Mouse (Mus musculus): ENCODE measurements at regions not wholly inside any gene's neighbourhood (a gene's known extent, or its start where the extent isn't known, plus 50 kb on each side); places are given as distances from the start of the nearest gene placed in this dataset.

- no peak overlapping the region for H3K4me3 ChIP-seq (ENCODE audit: low read depth, low read length)
- H3K4me2 ChIP-seq (ENCODE audit: low read depth, low read length) = no peak overlapping the region
- TF ChIP-seq EP300 (IDR thresholded peaks at IDR 0.05; ENCODE audit: low read depth) = no peak
- TF ChIP-seq CTCF (IDR thresholded peaks at IDR 0.05; ENCODE audit: low read depth) = no peak
- no peaks in the 10 kb centered on the region for H3K36me3 ChIP-seq (replicated peaks; ENCODE audit: control insufficient read depth, insufficient read depth, low read length)
- DNase-seq (ENCODE audit: low spot score) = peak; percentile 52
- H3K9ac ChIP-seq (replicated peaks; ENCODE audit: low read depth, low read length) = no peak overlapping the region
- no peak overlapping the region for H3K27ac ChIP-seq (ENCODE audit: low read depth)
- H3K4me1 ChIP-seq (ENCODE audit: control insufficient read depth, insufficient read depth) = no peaks in the 10 kb centered on the region
- 51% methylated on average over 7 of the region's 7 CpGs for WGBS
- H3K27me3 ChIP-seq (ENCODE audit: control insufficient read depth, insufficient read depth, low read length) = 0 out of 2 replicates have a peak, but pooled peaks cover 9% of the 10 kb centered on the region
- peak; percentile 44; the same call in 1 of the 2 replicates for ATAC-seq (ENCODE audit: insufficient read depth, low read depth)
- H3K9me3 ChIP-seq (replicated peaks; ENCODE audit: control insufficient read depth, low read length) = no peaks in the 10 kb centered on the region
These were observed 109.7 kb downstream of the Axin2 start for GRCm38 (mm10) chr11:109029894-109030293.

DNA sequence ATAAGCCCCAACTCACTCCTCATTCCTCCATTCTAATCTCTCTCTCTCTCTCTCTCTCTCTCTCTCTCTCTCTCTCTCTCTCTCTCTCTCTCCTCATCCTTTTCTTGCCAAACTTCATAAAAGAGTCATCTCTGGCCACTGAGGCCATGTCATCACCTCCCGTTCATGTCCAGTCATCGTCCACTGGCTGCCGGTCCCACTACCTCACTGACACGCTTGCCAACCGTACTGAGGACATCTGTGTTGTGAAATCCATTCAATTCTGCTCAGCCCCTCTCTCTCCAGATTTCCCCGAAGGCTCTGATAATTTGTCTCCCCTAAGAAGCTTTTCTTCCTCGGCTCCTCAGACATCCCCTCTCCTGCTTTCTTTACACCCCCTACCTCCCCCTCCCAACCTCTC is 94.7 kb downstream of the Axin2 start:
- Histone ChIP-seq H3K27me3 (ENCODE audit: control insufficient read depth, insufficient read depth, low read length) (no peaks in the 10 kb centered on the region), H3K27ac (ENCODE audit: low read depth) (no peak overlapping the region), H3K9ac (replicated peaks; ENCODE audit: low read depth, low read length) (no peak overlapping the region), H3K4me3 (ENCODE audit: low read depth, low read length) (no peak overlapping the region), H3K4me2 (ENCODE audit: low read depth, low read length) (no peak overlapping the region), H3K9me3 (replicated peaks; ENCODE audit: control insufficient read depth, low read length) (no peaks in the 10 kb centered on the region), H3K36me3 (replicated peaks; ENCODE audit: control insufficient read depth, insufficient read depth, low read length) (no peaks in the 10 kb centered on the region), H3K4me1 (ENCODE audit: control insufficient read depth, insufficient read depth) (0 out of 2 replicates have a peak, but pooled peaks cover 4% of the 10 kb centered on the region)
- TF ChIP-seq EP300 (IDR thresholded peaks at IDR 0.05; ENCODE audit: low read depth) (no peak), CTCF (IDR thresholded peaks at IDR 0.05; ENCODE audit: low read depth) (no peak)
- WGBS = 36% methylated on average over 7 of the region's 7 CpGs
- DNase-seq (ENCODE audit: low spot score) = no peak
- ATAC-seq (ENCODE audit: insufficient read depth, low read depth) = no peak

GRCm38 (mm10) chr11:109011161-109011560 is 91.0 kb downstream of the Axin2 start:
- Histone ChIP-seq H3K36me3 (replicated peaks; ENCODE audit: control insufficient read depth, insufficient read depth, low read length) (no peaks in the 10 kb centered on the region), H3K4me3 (ENCODE audit: low read depth, low read length) (no peak overlapping the region), H3K9ac (replicated peaks; ENCODE audit: low read depth, low read length) (no peak overlapping the region), H3K27me3 (ENCODE audit: control insufficient read depth, insufficient read depth, low read length) (no peaks in the 10 kb centered on the region), H3K4me2 (ENCODE audit: low read depth, low read length) (no peak overlapping the region), H3K4me1 (ENCODE audit: control insufficient read depth, insufficient read depth) (0 out of 2 replicates have a peak, but pooled peaks cover 4% of the 10 kb centered on the region), H3K9me3 (replicated peaks; ENCODE audit: control insufficient read depth, low read length) (no peaks in the 10 kb centered on the region), H3K27ac (ENCODE audit: low read depth) (no peak overlapping the region)
- TF ChIP-seq EP300 (IDR thresholded peaks at IDR 0.05; ENCODE audit: low read depth) (no peak), CTCF (IDR thresholded peaks at IDR 0.05; ENCODE audit: low read depth) (no peak)
- 89% methylated on average over 6 of the region's 6 CpGs for WGBS
- no peak for ATAC-seq (ENCODE audit: insufficient read depth, low read depth)
- no peak for DNase-seq (ENCODE audit: low spot score)

- WGBS = 26% methylated on average over 2 of the region's 2 CpGs
- no peak overlapping the region for H3K4me3 ChIP-seq (ENCODE audit: low read depth, low read length)
- H3K36me3 ChIP-seq (replicated peaks; ENCODE audit: control insufficient read depth, insufficient read depth, low read length) = no peaks in the 10 kb centered on the region
- H3K9me3 ChIP-seq (replicated peaks; ENCODE audit: control insufficient read depth, low read length) = no peaks in the 10 kb centered on the region
- H3K27me3 ChIP-seq (ENCODE audit: control insufficient read depth, insufficient read depth, low read length) = no peaks in the 10 kb centered on the region
- H3K27ac ChIP-seq (ENCODE audit: low read depth) = no peak overlapping the region
- DNase-seq (ENCODE audit: low spot score) = no peak
- no peak overlapping the region for H3K4me2 ChIP-seq (ENCODE audit: low read depth, low read length)
- TF ChIP-seq EP300 (IDR thresholded peaks at IDR 0.05; ENCODE audit: low read depth) = no peak
- TF ChIP-seq CTCF (IDR thresholded peaks at IDR 0.05; ENCODE audit: low read depth) = no peak
- H3K4me1 ChIP-seq (ENCODE audit: control insufficient read depth, insufficient read depth) = no peaks in the 10 kb centered on the region
- ATAC-seq (ENCODE audit: insufficient read depth, low read depth) = no peak
- H3K9ac ChIP-seq (replicated peaks; ENCODE audit: low read depth, low read length) = no peak overlapping the region
These were observed 88.7 kb downstream of the Axin2 start for GRCm38 (mm10) chr11:109008872-109009271.

DNA sequence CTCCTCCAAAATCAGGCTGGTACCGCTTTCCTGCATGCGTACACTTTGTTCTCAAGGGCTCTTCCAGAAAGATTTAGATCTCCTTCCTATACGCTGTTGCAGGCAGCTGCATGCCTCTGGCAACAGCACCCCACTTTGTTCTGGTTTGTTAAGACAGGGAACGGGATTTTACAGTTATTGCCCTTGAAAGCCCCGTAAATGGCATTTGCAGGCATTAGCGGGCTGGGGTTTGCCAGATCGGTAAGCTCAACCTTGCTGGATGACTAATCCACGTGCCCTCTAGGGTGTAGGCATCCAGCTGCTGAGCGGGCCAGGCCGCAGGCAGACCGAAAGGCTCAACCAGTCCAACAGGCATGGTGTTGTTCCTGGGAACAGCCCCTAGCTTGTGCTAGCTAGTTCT is 85.5 kb downstream of the Axin2 start:
- 92% methylated on average over 11 of the region's 11 CpGs for WGBS
- peaks cover 9% of the 10 kb centered on the region; the same call in 1 of the 2 replicates for H3K9me3 ChIP-seq (replicated peaks; ENCODE audit: control insufficient read depth, low read length)

More for the DNA sequence above, 85.5 kb downstream of the Axin2 start:
- H3K4me2 ChIP-seq (ENCODE audit: low read depth, low read length) = no peak overlapping the region
- H3K4me1 ChIP-seq (ENCODE audit: control insufficient read depth, insufficient read depth) = no peaks in the 10 kb centered on the region
- TF ChIP-seq CTCF (IDR thresholded peaks at IDR 0.05; ENCODE audit: low read depth) = no peak
- TF ChIP-seq EP300 (IDR thresholded peaks at IDR 0.05; ENCODE audit: low read depth) = no peak
- no peak overlapping the region for H3K9ac ChIP-seq (replicated peaks; ENCODE audit: low read depth, low read length)
- H3K27me3 ChIP-seq (ENCODE audit: control insufficient read depth, insufficient read depth, low read length) = no peaks in the 10 kb centered on the region
- DNase-seq (ENCODE audit: low spot score) (no peak), ATAC-seq (ENCODE audit: insufficient read depth, low read depth) (no peak)
- no peak overlapping the region for H3K4me3 ChIP-seq (ENCODE audit: low read depth, low read length)
- H3K27ac ChIP-seq (ENCODE audit: low read depth) = no peak overlapping the region
- no peaks in the 10 kb centered on the region for H3K36me3 ChIP-seq (replicated peaks; ENCODE audit: control insufficient read depth, insufficient read depth, low read length)
